Mouse (Mus musculus): ENCODE results near the gene Msantd1.

DNA sequence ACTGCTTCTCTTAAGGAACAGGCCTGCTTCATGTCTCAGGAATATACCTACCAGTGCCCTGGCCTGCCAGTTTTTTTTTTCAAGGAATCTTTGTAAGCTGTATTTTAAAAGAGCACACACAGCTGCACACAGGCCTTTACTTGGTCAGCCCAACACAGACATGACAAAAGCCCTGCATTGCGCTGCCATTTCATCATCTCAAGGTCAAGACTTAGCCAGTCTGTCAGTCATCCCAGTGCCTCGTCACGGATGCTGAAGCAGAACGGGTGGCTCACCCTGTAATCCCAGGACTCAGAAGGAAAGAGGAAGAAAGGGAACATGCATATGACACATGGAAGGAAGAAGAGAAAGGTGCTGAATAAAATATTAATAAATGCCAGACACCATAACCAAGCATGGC is 19.8 kb downstream of the Msantd1 start:
- TF ChIP-seq CTCF (IDR thresholded peaks at IDR 0.05; ENCODE audit: low read depth) (no peak), EP300 (IDR thresholded peaks at IDR 0.05; ENCODE audit: low read depth) (no peak)

Data from liver, postnatal 0 days (tissue).